Mouse (Mus musculus) heart, postnatal 4 days (tissue): ENCODE data around the gene Gm5941. TPM values are rescaled to one million over a fixed set of nuclear protein-coding genes. Genes with fewer than 3 reads are reported as not detected.
"Not testable (repeated sequence)": the region's sequence is repeated elsewhere in the genome, so short reads cannot be mapped to it uniquely, and the experiment has no call there.

Experiments
- DNase-seq: peaks from one replicate; pipeline ENCODE4 v3.0.0; 2021
- total RNA-seq, 2 experiments: library from RNA; stranded (reverse); gene quantifications; 2 replicates each; pipeline ENCODE4 v1.2.3; 2021

Gm5941 gene
- not detected for total RNA-seq

- not testable (repeated sequence) for DNase-seq
Observed at GRCm38 (mm10) chrX:92489649-92490048, at the start of gene Gm5941. Gm5941 (plus strand) TSS chrX:92489949.

DNA sequence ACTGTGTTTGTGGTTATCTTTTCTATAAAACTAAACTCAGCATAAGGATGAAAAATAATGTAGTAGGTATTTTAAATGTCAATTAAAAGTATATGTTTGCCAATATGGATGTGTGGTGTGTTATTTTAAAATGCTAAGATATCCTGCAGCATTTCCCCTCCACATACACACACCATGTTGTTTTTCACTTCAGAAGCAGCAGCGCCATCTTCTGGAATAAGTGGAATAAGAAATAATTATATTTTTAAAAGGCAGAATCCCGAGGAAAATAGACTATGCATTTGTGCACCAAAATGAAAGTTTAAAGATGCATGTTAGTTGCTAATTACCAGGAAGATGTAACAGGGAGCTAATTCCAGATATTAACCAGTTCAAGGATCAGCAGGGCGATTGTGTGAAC is 29.3 kb upstream of the Gm5941 start:
- no peak for DNase-seq

GRCm38 (mm10) chrX:92464773-92465172 is 25.0 kb upstream of the Gm5941 start:
- no peak for DNase-seq

GRCm38 (mm10) chrX:92498254-92498653 is 8.5 kb downstream of the Gm5941 start:
- no peak for DNase-seq

- no peak for DNase-seq
Observed at GRCm38 (mm10) chrX:92527826-92528225, 38.1 kb downstream of the Gm5941 start.

Other genes with a start within 250 kb of the Gm5941 start
- not detected for gene Mageb18, start 109.6 kb downstream of the Gm5941 start, total RNA-seq